Mouse (Mus musculus) lung, adult 10 weeks (tissue): ENCODE measurements around the gene Ino80. TPM values are rescaled to one million over a fixed set of nuclear protein-coding genes. Genes with fewer than 3 reads are reported as not detected.

Source experiments
- polyA plus RNA-seq: library from polyadenylated mRNA; stranded (reverse); fragments of 350-450 nt; fragmentation: Illumina TruSeq; extraction: RNeasy Lipid Tissue Mini Kit (QIAGEN cat#74804); gene quantifications from one replicate; pipeline ENCODE4 v1.2.3, GENCODE M21; 2014; ENCODE audit warnings: low read depth, low replicate concordance; ENCODE audit not compliant: insufficient read depth

Gene Ino80
- polyA plus RNA-seq, result 5.4 TPM

DNA sequence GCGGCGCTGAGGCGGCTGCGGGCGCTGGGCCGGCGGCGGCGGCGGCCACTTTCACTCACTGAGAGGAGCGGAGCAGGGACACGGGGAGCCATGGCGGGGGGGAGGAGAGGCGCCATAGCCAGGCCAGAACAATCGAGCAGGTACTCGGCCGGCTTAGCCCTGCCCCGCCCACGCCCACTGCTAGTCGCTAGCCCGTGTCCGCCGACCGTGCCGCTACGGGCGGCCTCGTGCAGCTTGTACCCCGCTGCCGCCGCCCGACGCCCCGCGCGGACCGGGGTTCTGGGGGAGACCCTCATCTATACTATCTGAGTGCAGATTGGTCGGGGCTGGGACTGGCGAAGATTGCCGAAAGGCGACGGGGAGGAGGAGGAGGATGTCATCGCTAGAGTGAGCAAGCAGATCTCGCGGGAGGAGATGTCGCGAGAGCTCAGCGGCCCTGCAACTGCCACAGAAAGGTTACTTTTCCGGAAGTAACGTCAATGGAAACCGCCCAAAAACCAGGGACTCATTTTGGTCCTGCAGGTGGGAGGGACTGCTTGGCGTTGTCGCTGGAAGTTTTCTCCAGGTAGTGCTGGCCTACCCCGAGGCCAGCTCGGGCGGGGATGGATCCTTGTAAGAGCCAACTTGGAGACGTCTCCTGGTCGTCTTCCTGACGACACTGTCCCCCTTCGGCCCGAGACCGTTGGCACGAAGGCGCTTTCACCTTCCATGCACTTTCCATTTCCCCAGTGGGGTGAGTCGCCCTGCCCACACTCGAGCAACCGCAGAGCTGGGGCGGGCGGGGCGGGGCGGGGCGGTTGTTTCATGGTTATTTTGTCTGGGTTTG, at the start of gene Ino80:
Gene Ino80, minus strand, starts transcription at position 117 of the 826 bp plus-strand sequence.

DNA sequence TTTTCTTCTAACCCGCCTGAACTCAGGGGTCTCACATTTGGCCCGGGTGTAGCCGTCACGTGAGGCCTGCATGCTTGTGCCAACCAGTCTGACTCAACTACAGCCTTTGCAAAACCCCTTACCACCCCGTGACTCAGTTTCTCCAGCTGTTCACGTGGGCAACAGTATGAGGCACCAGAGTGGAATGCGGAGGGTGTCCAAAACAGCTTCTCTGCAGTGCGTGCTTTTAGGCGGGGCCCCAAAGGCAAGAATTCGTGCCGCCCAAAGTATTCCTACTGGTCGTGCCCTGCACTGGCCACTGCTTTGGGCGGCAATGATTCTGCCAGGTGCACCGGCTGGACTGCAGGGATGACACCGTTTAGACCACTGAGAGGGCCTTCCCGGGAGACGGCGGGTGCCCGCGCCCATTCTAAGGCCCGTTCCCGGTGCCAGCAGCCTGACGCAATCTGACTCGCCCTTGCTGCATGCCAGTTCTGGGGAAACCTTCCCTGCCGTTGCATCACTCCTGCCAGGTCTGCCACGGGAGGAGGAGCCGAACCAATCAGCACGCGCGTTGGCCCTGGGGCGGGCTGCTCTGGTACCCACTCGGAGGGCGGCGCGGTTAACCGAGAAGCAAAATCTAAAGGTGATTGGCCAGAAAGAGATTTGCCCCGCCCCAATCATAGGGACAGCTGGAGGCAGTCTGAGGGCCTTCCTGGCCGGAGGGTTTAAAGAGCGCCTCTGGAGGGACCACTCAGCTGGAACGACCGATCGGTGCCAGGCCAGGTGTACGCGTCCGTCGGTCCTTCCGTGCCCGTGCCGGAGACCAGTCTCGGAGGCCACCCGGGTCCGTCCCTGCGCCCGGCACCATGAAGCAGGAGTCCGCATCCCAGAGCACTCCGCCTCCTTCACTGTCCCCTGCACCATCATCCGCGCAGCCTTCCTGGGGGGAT, 126.7 kb downstream of the Ino80 start, which contains the start of gene Chac1:
Gene Chac1, plus strand, starts transcription at position 675 of the 932 bp plus-strand sequence.

DNA sequence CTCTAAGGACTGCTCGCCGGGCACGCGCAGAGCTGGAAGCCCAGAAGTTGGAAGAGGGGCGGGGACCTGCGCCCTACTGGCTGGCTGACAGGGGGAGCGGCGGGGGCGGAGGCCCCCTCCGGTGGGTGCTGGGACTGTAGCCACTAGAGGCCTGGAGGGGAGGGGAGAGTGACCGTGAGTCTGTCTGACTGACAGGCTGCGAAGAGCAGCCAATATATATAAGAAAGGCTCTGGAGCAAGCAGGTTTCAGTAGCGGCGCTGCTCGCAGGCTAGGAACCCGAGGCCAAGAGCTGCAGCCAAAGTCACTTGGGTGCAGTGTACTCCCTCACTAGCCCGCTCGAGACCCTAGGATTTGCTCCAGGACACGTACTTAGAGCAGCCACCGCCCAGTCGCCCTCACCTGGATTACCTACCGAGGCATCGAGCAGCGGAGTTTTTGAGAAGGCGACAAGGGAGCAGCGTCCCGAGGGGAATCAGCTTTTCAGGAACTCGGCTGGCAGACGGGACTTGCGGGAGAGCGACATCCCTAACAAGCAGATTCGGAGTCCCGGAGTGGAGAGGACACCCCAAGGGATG, 151.8 kb downstream of the Ino80 start, which contains the start of gene Dll4:
Gene Dll4, plus strand, starts transcription at position 217 of the 576 bp plus-strand sequence.

Other genes with a start within 250 kb of the Ino80 start
- 5.5 TPM for gene Ppp1r14d, start 247.8 kb downstream of the Ino80 start, polyA plus RNA-seq
- gene Spint1, start 240.3 kb downstream of the Ino80 start, polyA plus RNA-seq, result 27.2 TPM
- 1.7 TPM for gene Rhov, start 206.4 kb downstream of the Ino80 start, polyA plus RNA-seq
- 7.4 TPM for gene Vps18, start 188.9 kb downstream of the Ino80 start, polyA plus RNA-seq
- 31.5 TPM for gene Dll4, start 151.9 kb downstream of the Ino80 start, polyA plus RNA-seq
- gene Chac1, start 126.5 kb downstream of the Ino80 start, polyA plus RNA-seq, result 2.2 TPM
- gene Exd1, start 69.9 kb upstream of the Ino80 start, polyA plus RNA-seq, result 0.22 TPM
- 84.6 TPM for gene Chp1, start 70.0 kb upstream of the Ino80 start, polyA plus RNA-seq
- 0.79 TPM for gene Nusap1, start 140.6 kb upstream of the Ino80 start, polyA plus RNA-seq
- gene Oip5, start 140.8 kb upstream of the Ino80 start, polyA plus RNA-seq, result 0.23 TPM
- gene Ndufaf1, start 185.1 kb upstream of the Ino80 start, polyA plus RNA-seq, result 15.6 TPM
- gene Rtf1, start 197.4 kb upstream of the Ino80 start, polyA plus RNA-seq, result 11.1 TPM